Mouse (Mus musculus) embryonic stem cell, embryonic (primary cell): Measurements from ENCODE around the gene Lhfp.

Experiments
- CTCF ChIA-PET, 4 experiments: fragments of 300-600 bp in 2 of 4; fragments of 350-600 bp in 2 of 4; sonication (Branson Sonifier 250); formaldehyde crosslinking; loops; one replicate each; lab custom pipeline; 2022; ENCODE audit warnings: inconsistent platforms in 2 of 4; lab: Charles Lee
- POLR2A ChIA-PET, 4 experiments: fragments of 300-600 bp in 2 of 4; fragments of 350-600 bp in 2 of 4; sonication (Branson Sonifier 250); formaldehyde crosslinking; loops; one replicate each; lab custom pipeline; 2022; ENCODE audit warnings: antibody characterized with exemption in 4 of 4, inconsistent platforms in 1 of 4; lab: Charles Lee

The Lhfp gene

GRCm38 (mm10) chr3:53036076-53036475 is 5.3 kb upstream of the Lhfp start:
- ChIA-PET POLR2A (no interaction called here), CTCF (no interaction called here)

- ChIA-PET POLR2A (no interaction called here), CTCF (no interaction called here)
Observed at GRCm38 (mm10) chr3:53036941-53037340, 4.4 kb upstream of the Lhfp start.

- ChIA-PET CTCF (interaction anchor here in 2 of 4 experiments (3.1 to 5.8 kb wide), 2 partner anchors 10 kb away, joined by 13 to 27 read pairs; no protein-coding TSS in a partner anchor), POLR2A (no interaction called here)
Observed at GRCm38 (mm10) chr3:53038913-53039312, 2.4 kb upstream of the Lhfp start.

GRCm38 (mm10) chr3:53039746-53040145 is 1.6 kb upstream of the Lhfp start:
- ChIA-PET POLR2A (interaction anchor here in 1 of 4 experiments (1.0 kb wide), 1 partner anchor 8 kb away, joined by 3 read pairs; no protein-coding TSS in a partner anchor), CTCF (interaction anchor here in 3 of 4 experiments (1.1 to 5.8 kb wide), 3 partner anchors 11 kb away, joined by 3 to 27 read pairs (median 13); no protein-coding TSS in a partner anchor)

GRCm38 (mm10) chr3:53040593-53041410 is 526 bp upstream of the Lhfp start:
- POLR2A ChIA-PET: interaction anchor here (0.6 to 1.9 kb wide), 6 partner anchors 9 to 685 kb away, joined by 3 to 7 read pairs (median 4); partner anchors contain the start of gene Cog6 (in 1 of the 4)
- CTCF ChIA-PET: interaction anchor here in 3 of 4 experiments (0.7 to 5.8 kb wide), 7 partner anchors 8 to 207 kb away, joined by 3 to 27 read pairs (median 7); no protein-coding TSS in a partner anchor

- ChIA-PET CTCF (interaction anchor here (0.6 to 5.8 kb wide), 11 partner anchors 9 to 1662 kb away, joined by 3 to 27 read pairs (median 4); no protein-coding TSS in a partner anchor), POLR2A (interaction anchor here in 3 of 4 experiments (0.6 to 1.9 kb wide), 6 partner anchors 9 to 63 kb away, joined by 3 to 7 read pairs (median 4); partner anchors contain the start of gene Cog6 (in 1 of the 3))
Observed at GRCm38 (mm10) chr3:53042240-53042567, 876 bp downstream of the Lhfp start.

GRCm38 (mm10) chr3:53043206-53043780 is 2.0 kb downstream of the Lhfp start:
- ChIA-PET POLR2A (interaction anchor here in 1 of 4 experiments (0.6 kb wide), 1 partner anchor 130 kb away, joined by 3 read pairs; no protein-coding TSS in a partner anchor), CTCF (interaction anchor here in 2 of 4 experiments (2.0 to 5.8 kb wide), 3 partner anchors 10 to 14 kb away, joined by 5 to 27 read pairs (median 14); no protein-coding TSS in a partner anchor)

- ChIA-PET POLR2A (no interaction called here), CTCF (interaction anchor here in 1 of 4 experiments (0.5 kb wide), 1 partner anchor 328 kb away, joined by 3 read pairs; no protein-coding TSS in a partner anchor)
Observed at GRCm38 (mm10) chr3:53044238-53044637, 2.9 kb downstream of the Lhfp start.

- POLR2A ChIA-PET: interaction anchor here in 1 of 4 experiments (0.7 kb wide), 1 partner anchor 1195 kb away, joined by 3 read pairs; no protein-coding TSS in a partner anchor
Observed at GRCm38 (mm10) chr3:53044682-53045299, 3.5 kb downstream of the Lhfp start.

GRCm38 (mm10) chr3:53045697-53046096 is 4.4 kb downstream of the Lhfp start:
- POLR2A ChIA-PET: interaction anchor here in 1 of 4 experiments (0.6 kb wide), 1 partner anchor 61 kb away, joined by 3 read pairs; no protein-coding TSS in a partner anchor
- CTCF ChIA-PET: interaction anchor here in 1 of 4 experiments (1.0 kb wide), 1 partner anchor 42 kb away, joined by 3 read pairs; no protein-coding TSS in a partner anchor

More at GRCm38 (mm10) chr3:53044682-53045299, 3.5 kb downstream of the Lhfp start:
- CTCF ChIA-PET: interaction anchor here in 2 of 4 experiments (0.5 to 1.0 kb wide), 2 partner anchors 41 to 327 kb away, joined by 3 read pairs; no protein-coding TSS in a partner anchor

- ChIA-PET POLR2A (no interaction called here), CTCF (no interaction called here)
Observed at GRCm38 (mm10) chr3:53046371-53046770, 5.0 kb downstream of the Lhfp start.

- ChIA-PET CTCF (no interaction called here), POLR2A (interaction anchor here in 1 of 4 experiments (0.5 to 0.6 kb wide), 2 partner anchors 16 to 59 kb away, joined by 3 to 5 read pairs; no protein-coding TSS in a partner anchor)
Observed at GRCm38 (mm10) chr3:53052385-53052784, 11.1 kb downstream of the Lhfp start.

- POLR2A ChIA-PET: no interaction called here
- CTCF ChIA-PET: interaction anchor here in 1 of 4 experiments (0.7 kb wide), 1 partner anchor 28 kb away, joined by 4 read pairs; no protein-coding TSS in a partner anchor
Observed at GRCm38 (mm10) chr3:53056430-53056829, 15.1 kb downstream of the Lhfp start.

- CTCF ChIA-PET: interaction anchor here in 1 of 4 experiments (0.5 kb wide), 1 partner anchor 158 kb away, joined by 3 read pairs; no protein-coding TSS in a partner anchor
- POLR2A ChIA-PET: interaction anchor here in 1 of 4 experiments (0.7 kb wide), 1 partner anchor 498 kb away, joined by 3 read pairs; no protein-coding TSS in a partner anchor
Observed at GRCm38 (mm10) chr3:53059959-53060358, 18.6 kb downstream of the Lhfp start.

- CTCF ChIA-PET: interaction anchor here in 1 of 4 experiments (0.8 kb wide), 1 partner anchor 35 kb away, joined by 3 read pairs; no protein-coding TSS in a partner anchor
Observed at GRCm38 (mm10) chr3:53063423-53064147, 22.3 kb downstream of the Lhfp start.

GRCm38 (mm10) chr3:53065267-53066094 is 24.2 kb downstream of the Lhfp start:
- POLR2A ChIA-PET: interaction anchor here in 1 of 4 experiments (0.9 kb wide), 1 partner anchor 9 kb away, joined by 3 read pairs; no protein-coding TSS in a partner anchor
- CTCF ChIA-PET: no interaction called here

More at GRCm38 (mm10) chr3:53063423-53064147, 22.3 kb downstream of the Lhfp start:
- POLR2A ChIA-PET: interaction anchor here in 2 of 4 experiments (0.6 to 1.4 kb wide), 3 partner anchors 16 to 728 kb away, joined by 3 read pairs; no protein-coding TSS in a partner anchor
